Mouse (Mus musculus): Measurements from ENCODE around the gene Gm44503. TPM values are rescaled to one million over a fixed set of nuclear protein-coding genes. Genes with fewer than 3 reads are reported as not detected.

Gene Gm44503
- polyA plus RNA-seq, 1 experiment from 2014 or later = not detected

- no peak overlapping the region for H3K9ac ChIP-seq (ENCODE audit: low read length)
- H3K4me1 ChIP-seq (ENCODE audit: control insufficient read depth in 2 of 2, insufficient read depth in 2 of 2, low read length in 2 of 2) = no peaks in the 10 kb centered on the region
- H3K4me3 ChIP-seq (ENCODE audit: control insufficient read depth in 1 of 2, insufficient read depth in 1 of 2, low read depth in 1 of 2, low read length in 2 of 2) = no peak overlapping the region
- no peak overlapping the region for H3K4me2 ChIP-seq (ENCODE audit: low read length)
- H3K27ac ChIP-seq (replicated peaks in 1 of 2; ENCODE audit: control insufficient read depth in 1 of 2, insufficient read depth in 1 of 2, low read depth in 2 of 2, low read length in 2 of 2) = no peak overlapping the region
- peaks cover 52% of the 10 kb centered on the region for H3K36me3 ChIP-seq (ENCODE audit: control insufficient read depth, insufficient read depth, low read length)
- ATAC-seq (ENCODE audit: insufficient number of reproducible peaks, insufficient read depth, low FRiP score, low read depth) = no peak
- no peaks in the 10 kb centered on the region for H3K27me3 ChIP-seq (ENCODE audit: control insufficient read depth, insufficient read depth, low read length)
- 42% methylated on average over 4 of the region's 4 CpGs for WGBS
- no peaks in the 10 kb centered on the region for H3K9me3 ChIP-seq (ENCODE audit: control insufficient read depth, low read length)
These were observed 72.8 kb downstream of the Gm44503 start for GRCm38 (mm10) chr9:73031421-73031820.

GRCm38 (mm10) chr9:73033406-73033805 is 74.8 kb downstream of the Gm44503 start:
- WGBS = 81% methylated on average over 1 of the region's 1 CpGs
- H3K4me2 ChIP-seq (ENCODE audit: low read length) = no peak overlapping the region
- ATAC-seq (ENCODE audit: insufficient number of reproducible peaks, insufficient read depth, low FRiP score, low read depth) = no peak
- H3K4me1 ChIP-seq (ENCODE audit: control insufficient read depth in 2 of 2, insufficient read depth in 2 of 2, low read length in 2 of 2) = no peaks in the 10 kb centered on the region
- H3K27ac ChIP-seq (replicated peaks in 1 of 2; ENCODE audit: control insufficient read depth in 1 of 2, insufficient read depth in 1 of 2, low read depth in 2 of 2, low read length in 2 of 2) = no peak overlapping the region
- no peak overlapping the region for H3K4me3 ChIP-seq (ENCODE audit: control insufficient read depth in 1 of 2, insufficient read depth in 1 of 2, low read depth in 1 of 2, low read length in 2 of 2)
- no peak overlapping the region for H3K9ac ChIP-seq (ENCODE audit: low read length)
- H3K9me3 ChIP-seq (ENCODE audit: control insufficient read depth, low read length) = no peaks in the 10 kb centered on the region
- H3K27me3 ChIP-seq (ENCODE audit: control insufficient read depth, insufficient read depth, low read length) = no peaks in the 10 kb centered on the region
- H3K36me3 ChIP-seq (ENCODE audit: control insufficient read depth, insufficient read depth, low read length) = peaks cover 52% of the 10 kb centered on the region

DNA sequence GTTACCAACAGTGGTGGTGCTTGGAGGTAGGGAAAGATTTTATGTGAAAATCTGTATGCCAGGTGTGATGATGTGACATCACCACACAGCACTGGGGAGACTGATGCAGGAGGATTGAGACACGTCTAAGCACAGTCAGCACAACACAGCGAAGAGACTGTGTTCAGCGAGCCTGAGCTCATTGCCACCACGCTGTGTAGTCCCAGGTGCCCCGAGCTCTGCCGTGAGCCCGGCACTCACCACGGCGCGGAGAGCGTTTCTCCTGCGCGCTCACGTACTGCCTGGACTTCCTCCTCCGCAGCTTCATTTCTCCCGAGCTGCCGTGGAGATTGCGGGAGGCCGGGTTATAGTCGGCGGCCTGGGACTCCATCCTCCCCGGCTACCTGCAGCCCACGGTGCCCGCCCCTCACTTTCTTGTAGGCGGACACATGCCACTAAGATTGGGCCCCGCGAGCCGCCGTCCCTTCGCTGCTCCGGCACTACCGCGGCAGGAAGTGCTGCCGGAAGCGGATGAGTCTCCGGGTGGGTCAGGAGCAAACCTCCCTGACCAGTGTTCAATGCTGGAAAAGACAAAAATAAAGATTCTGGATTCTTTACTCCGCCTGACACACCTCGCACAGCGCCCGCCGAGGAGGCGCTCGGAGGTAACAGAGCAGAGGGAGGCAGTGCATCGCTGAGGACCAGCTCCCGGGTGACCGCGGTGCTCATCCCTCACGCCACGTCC is 80.7 kb downstream of the Gm44503 start:
- H3K27ac ChIP-seq (replicated peaks in 1 of 2; ENCODE audit: control insufficient read depth in 1 of 2, insufficient read depth in 1 of 2, low read depth in 2 of 2, low read length in 2 of 2) = peak overlapping the region; percentile 60 to 62; a peak in 3 of 4 replicates
- no peaks in the 10 kb centered on the region for H3K27me3 ChIP-seq (ENCODE audit: control insufficient read depth, insufficient read depth, low read length)
- ATAC-seq (ENCODE audit: insufficient number of reproducible peaks, insufficient read depth, low FRiP score, low read depth) = peak; percentile 72
- H3K4me3 ChIP-seq (ENCODE audit: control insufficient read depth in 1 of 2, insufficient read depth in 1 of 2, low read depth in 1 of 2, low read length in 2 of 2) = peak overlapping the region; percentile 91 to 99
- peaks cover 5 to 7% of the 10 kb centered on the region in 2 experiments for H3K4me1 ChIP-seq (ENCODE audit: control insufficient read depth in 2 of 2, insufficient read depth in 2 of 2, low read length in 2 of 2)
- H3K9me3 ChIP-seq (ENCODE audit: control insufficient read depth, low read length) = no peaks in the 10 kb centered on the region
- H3K36me3 ChIP-seq (ENCODE audit: control insufficient read depth, insufficient read depth, low read length) = peaks cover 6% of the 10 kb centered on the region
- WGBS = under 1% methylated on average over 49 of the region's 49 CpGs
- H3K9ac ChIP-seq (ENCODE audit: low read length) = peak overlapping the region; percentile 89
- peak overlapping the region; percentile 92 for H3K4me2 ChIP-seq (ENCODE audit: low read length)

GRCm38 (mm10) chr9:73040080-73040479 is 81.4 kb downstream of the Gm44503 start, which contains the start of gene Pigb:
TSS of gene Pigb (minus strand) at chr9:73040378.
- no peak for ATAC-seq (ENCODE audit: insufficient number of reproducible peaks, insufficient read depth, low FRiP score, low read depth)
- no peaks in the 10 kb centered on the region for H3K27me3 ChIP-seq (ENCODE audit: control insufficient read depth, insufficient read depth, low read length)
- peaks cover 5 to 7% of the 10 kb centered on the region in 2 experiments for H3K4me1 ChIP-seq (ENCODE audit: control insufficient read depth in 2 of 2, insufficient read depth in 2 of 2, low read length in 2 of 2)
- H3K9ac ChIP-seq (ENCODE audit: low read length) = peak within 1 kb of the TSS; percentile 89
- H3K36me3 ChIP-seq (ENCODE audit: control insufficient read depth, insufficient read depth, low read length) = 0 out of 2 replicates have a peak, but pooled peaks cover 5% of the 10 kb centered on the region
- 27% methylated on average over 6 of the region's 6 CpGs for WGBS
- H3K4me3 ChIP-seq (ENCODE audit: control insufficient read depth in 1 of 2, insufficient read depth in 1 of 2, low read depth in 1 of 2, low read length in 2 of 2) = peak within 1 kb of the TSS; percentile 91 to 99
- no peaks in the 10 kb centered on the region for H3K9me3 ChIP-seq (ENCODE audit: control insufficient read depth, low read length)
- H3K4me2 ChIP-seq (ENCODE audit: low read length) = peak within 1 kb of the TSS; percentile 92
- H3K27ac ChIP-seq (replicated peaks in 1 of 2; ENCODE audit: control insufficient read depth in 1 of 2, insufficient read depth in 1 of 2, low read depth in 2 of 2, low read length in 2 of 2) = peak within 1 kb of the TSS; percentile 60 to 62; a peak in 3 of 4 replicates

DNA sequence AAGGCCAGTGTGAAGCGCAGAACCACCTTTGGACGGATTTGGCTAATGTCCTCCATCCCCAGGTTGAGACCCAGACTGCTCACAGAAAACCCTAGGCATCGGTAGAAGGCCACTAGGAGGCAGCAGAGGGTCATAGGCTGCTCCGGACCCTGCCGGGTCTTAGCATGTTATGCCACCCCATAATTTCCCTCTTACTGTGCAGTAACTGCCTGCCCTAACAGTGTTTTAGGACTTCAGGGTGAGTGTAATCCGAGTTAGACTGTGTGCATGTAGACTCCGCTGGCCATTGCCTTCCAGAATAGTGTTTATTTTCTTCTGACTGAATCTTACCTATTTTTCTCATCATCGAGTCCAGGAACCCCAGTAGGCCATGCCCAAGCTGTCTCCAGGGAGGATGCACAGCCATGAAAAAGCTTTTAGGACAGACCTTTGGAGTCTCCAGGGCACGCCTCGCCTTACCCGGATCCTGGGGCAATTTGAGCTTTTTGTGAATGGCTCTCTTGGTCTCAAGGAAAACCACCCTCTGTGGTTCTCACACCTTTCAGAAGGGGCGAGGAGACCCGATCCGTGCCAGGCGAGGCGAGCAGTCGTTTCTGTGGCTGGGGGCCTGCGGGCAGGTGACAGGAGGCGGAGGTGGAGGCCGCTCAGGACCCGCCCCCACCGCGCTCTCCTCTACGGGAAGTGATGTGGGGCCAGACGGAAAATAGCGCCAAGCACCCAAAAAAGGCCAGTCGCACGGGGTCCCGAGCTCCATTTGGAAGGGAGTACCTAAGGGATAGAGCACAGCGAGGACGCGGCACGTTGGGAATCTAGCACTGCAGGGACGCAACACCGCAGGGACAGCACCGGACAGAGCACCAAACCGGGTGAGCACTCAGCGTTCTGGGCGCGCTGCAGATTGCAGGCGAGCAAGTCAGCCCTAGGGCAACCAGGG is 85.8 kb downstream of the Gm44503 start, which contains the start of gene Rab27a:
TSS of gene Rab27a (plus strand) at position 709 of the 934 bp plus-strand sequence.
- peak within 1 kb of the TSS; percentile 60 for H3K9ac ChIP-seq (ENCODE audit: low read length)
- H3K4me1 ChIP-seq (ENCODE audit: control insufficient read depth in 2 of 2, insufficient read depth in 2 of 2, low read length in 2 of 2) = peaks cover 3 to 7% of the 10 kb centered on the region in 2 experiments
- H3K4me3 ChIP-seq (ENCODE audit: control insufficient read depth in 1 of 2, insufficient read depth in 1 of 2, low read depth in 1 of 2, low read length in 2 of 2) = peak within 1 kb of the TSS; percentile 48 to 58
- peak within 1 kb of the TSS; percentile 83 for H3K4me2 ChIP-seq (ENCODE audit: low read length)
- ATAC-seq (ENCODE audit: insufficient number of reproducible peaks, insufficient read depth, low FRiP score, low read depth) = peak; percentile 55; the same call in 1 of the 2 replicates
- H3K36me3 ChIP-seq (ENCODE audit: control insufficient read depth, insufficient read depth, low read length) = no peaks in the 10 kb centered on the region
- H3K27me3 ChIP-seq (ENCODE audit: control insufficient read depth, insufficient read depth, low read length) = no peaks in the 10 kb centered on the region
- 2% methylated on average over 41 of the region's 41 CpGs for WGBS
- H3K27ac ChIP-seq (replicated peaks in 1 of 2; ENCODE audit: control insufficient read depth in 1 of 2, insufficient read depth in 1 of 2, low read depth in 2 of 2, low read length in 2 of 2) = no peak within 1 kb of the TSS
- no peaks in the 10 kb centered on the region for H3K9me3 ChIP-seq (ENCODE audit: control insufficient read depth, low read length)

- WGBS = 11% methylated on average over 7 of the region's 7 CpGs
- Histone ChIP-seq H3K27ac (replicated peaks in 1 of 2; ENCODE audit: control insufficient read depth in 1 of 2, insufficient read depth in 1 of 2, low read depth in 2 of 2, low read length in 2 of 2) (no peak overlapping the region), H3K4me1 (ENCODE audit: control insufficient read depth in 2 of 2, insufficient read depth in 2 of 2, low read length in 2 of 2) (peaks cover under 1 to 5% of the 10 kb centered on the region in 2 experiments), H3K9me3 (ENCODE audit: control insufficient read depth, low read length) (no peaks in the 10 kb centered on the region), H3K9ac (ENCODE audit: low read length) (peak overlapping the region; percentile 60), H3K36me3 (ENCODE audit: control insufficient read depth, insufficient read depth, low read length) (no peaks in the 10 kb centered on the region), H3K4me3 (ENCODE audit: control insufficient read depth in 1 of 2, insufficient read depth in 1 of 2, low read depth in 1 of 2, low read length in 2 of 2) (peak overlapping the region; percentile 48 to 58), H3K4me2 (ENCODE audit: low read length) (peak overlapping the region; percentile 83), H3K27me3 (ENCODE audit: control insufficient read depth, insufficient read depth, low read length) (no peaks in the 10 kb centered on the region)
- ATAC-seq (ENCODE audit: insufficient number of reproducible peaks, insufficient read depth, low FRiP score, low read depth) = no peak
These were observed 86.6 kb downstream of the Gm44503 start for GRCm38 (mm10) chr9:73045204-73045603.

- ATAC-seq (ENCODE audit: insufficient number of reproducible peaks, insufficient read depth, low FRiP score, low read depth) = no peak
- 71% methylated on average over 10 of the region's 10 CpGs for WGBS
These were observed 87.1 kb downstream of the Gm44503 start for GRCm38 (mm10) chr9:73045711-73046110.

More at GRCm38 (mm10) chr9:73045711-73046110, 87.1 kb downstream of the Gm44503 start:
- H3K9ac ChIP-seq (ENCODE audit: low read length) = peak overlapping the region; percentile 60; the same call in 1 of the 2 replicates
- H3K4me1 ChIP-seq (ENCODE audit: control insufficient read depth in 2 of 2, insufficient read depth in 2 of 2, low read length in 2 of 2) = no peaks in the 10 kb centered on the region; a peak in 2 of 4 replicates
- peak overlapping the region; percentile 48 to 58; a peak in 2 of 4 replicates for H3K4me3 ChIP-seq (ENCODE audit: control insufficient read depth in 1 of 2, insufficient read depth in 1 of 2, low read depth in 1 of 2, low read length in 2 of 2)
- no peaks in the 10 kb centered on the region for H3K36me3 ChIP-seq (ENCODE audit: control insufficient read depth, insufficient read depth, low read length)
- no peaks in the 10 kb centered on the region for H3K27me3 ChIP-seq (ENCODE audit: control insufficient read depth, insufficient read depth, low read length)
- no peaks in the 10 kb centered on the region for H3K9me3 ChIP-seq (ENCODE audit: control insufficient read depth, low read length)
- H3K4me2 ChIP-seq (ENCODE audit: low read length) = peak overlapping the region; percentile 83
- H3K27ac ChIP-seq (replicated peaks in 1 of 2; ENCODE audit: control insufficient read depth in 1 of 2, insufficient read depth in 1 of 2, low read depth in 2 of 2, low read length in 2 of 2) = no peak overlapping the region

All from heart, embryonic 14.5 days (tissue).